Mouse (Mus musculus) skeletal muscle tissue, postnatal 0 days (tissue): Measurements from ENCODE around the gene BC049730. TPM values are rescaled to one million over a fixed set of nuclear protein-coding genes. Genes with fewer than 3 reads are reported as not detected.

ENCODE experiments used
- polyA plus RNA-seq: library from polyadenylated mRNA; unstranded; fragments of >200 nt; fragmentation: Nextera tagmentation; extraction: Ambion mirVana; gene quantifications from 2 replicates; pipeline ENCODE4 v1.2.1, GENCODE M21; 2015

Gene BC049730
- polyA plus RNA-seq = not detected in 2 replicates

GRCm38 (mm10) chr7:24708832-24709292 lies at the start of gene BC049730:
Gene BC049730 (plus strand): TSS chr7:24709242.

GRCm38 (mm10) chr7:24676575-24676974 lies 32.5 kb upstream of the BC049730 start, which contains the start of gene Tex101:
Gene Tex101 (minus strand): TSS chr7:24676675.

GRCm38 (mm10) chr7:24726808-24727207 lies 17.8 kb downstream of the BC049730 start, which contains the start of gene Gm4763:
Gene Gm4763 (minus strand): TSS chr7:24726908.

GRCm38 (mm10) chr7:24760211-24760610 lies 51.2 kb downstream of the BC049730 start, which contains the start of gene Cd177:
Gene Cd177 (minus strand): TSS chr7:24760311.

Other genes starting within 250 kb of the BC049730 start
- gene Plaur, start 246.8 kb upstream of the BC049730 start, polyA plus RNA-seq = 3.4 and 4.1 TPM in 2 replicates
- gene Cadm4, start 227.2 kb upstream of the BC049730 start, polyA plus RNA-seq = 3.8 and 6.0 TPM in 2 replicates
- gene Zfp428, start 202.2 kb upstream of the BC049730 start, polyA plus RNA-seq = 23.6 and 25.5 TPM in 2 replicates
- 0.15 TPM in 1 of 2 replicates, not detected in the other for gene AC161166.1, start 196.8 kb upstream of the BC049730 start, polyA plus RNA-seq
- 5.3 and 6.0 TPM in 2 replicates for gene Irgq, start 178.6 kb upstream of the BC049730 start, polyA plus RNA-seq
- 0.84 TPM in 1 of 2 replicates, not detected in the other for gene Pinlyp, start 163.1 kb upstream of the BC049730 start, polyA plus RNA-seq
- gene Xrcc1, start 163.0 kb upstream of the BC049730 start, polyA plus RNA-seq = 37.4 and 39.0 TPM in 2 replicates
- 13.9 and 14.9 TPM in 2 replicates for gene Ethe1, start 121.7 kb upstream of the BC049730 start, polyA plus RNA-seq
- 2.4 TPM in 2 replicates for gene Zfp575, start 121.6 kb upstream of the BC049730 start, polyA plus RNA-seq
- 0.10 and 0.11 TPM in 2 replicates for gene Phldb3, start 98.5 kb upstream of the BC049730 start, polyA plus RNA-seq
- 7.7 TPM in 1 of 2 replicates, not detected in the other for gene Lypd3, start 72.7 kb upstream of the BC049730 start, polyA plus RNA-seq
- gene Tex101, start 32.6 kb upstream of the BC049730 start, polyA plus RNA-seq = not detected in 2 replicates
- not detected in 2 replicates for gene Gm4763, start 17.7 kb downstream of the BC049730 start, polyA plus RNA-seq
- gene Cd177, start 51.1 kb downstream of the BC049730 start, polyA plus RNA-seq = 0.05 and 0.07 TPM in 2 replicates
- not detected in 2 replicates for gene Ceacam10, start 68.0 kb downstream of the BC049730 start, polyA plus RNA-seq
- gene Gm9844, start 153.0 kb downstream of the BC049730 start, polyA plus RNA-seq = 7.4 and 9.8 TPM in 2 replicates
- not detected in 2 replicates for gene Lypd4, start 160.7 kb downstream of the BC049730 start, polyA plus RNA-seq
- gene Dmrtc2, start 160.8 kb downstream of the BC049730 start, polyA plus RNA-seq = not detected in 2 replicates
- 1,449 and 1,636 TPM in 2 replicates for gene Rps19, start 175.1 kb downstream of the BC049730 start, polyA plus RNA-seq
- gene Cd79a, start 188.1 kb downstream of the BC049730 start, polyA plus RNA-seq = 0.29 and 0.58 TPM in 2 replicates
- gene Arhgef1, start 193.7 kb downstream of the BC049730 start, polyA plus RNA-seq = 39.1 and 44.5 TPM in 2 replicates
- gene Gm4881, start 235.3 kb downstream of the BC049730 start, polyA plus RNA-seq = not detected in 2 replicates